Mouse (Mus musculus) stomach, embryonic 16.5 days (tissue): Measurements from ENCODE around the gene Gm20517. TPM values are rescaled to one million over a fixed set of nuclear protein-coding genes. Genes with fewer than 3 reads are reported as not detected.
"Not testable (repeated sequence)": the region's sequence is repeated elsewhere in the genome, so short reads cannot be mapped to it uniquely, and the experiment has no call there.

Experiments
- ATAC-seq: fragments of 200-750 bp; cut with Nextera tagmentation; 2 replicates; pipeline ENCODE4 v1.8.0; 2017; ENCODE audit warnings: moderate number of reproducible peaks, moderate TSS enrichment; ENCODE audit not compliant: insufficient read depth, low FRiP score
- H3K27ac ChIP-seq: fragments of 300-500 bp; sonication (generic); 2 replicates; pipeline ENCODE4 v1.5.1; 2014; ENCODE audit warnings: low read length
- H3K27me3 ChIP-seq: fragments of 300-500 bp; sonication (generic); 2 replicates; pipeline ENCODE4 v1.6.1; 2014; ENCODE audit warnings: low read length, control low read depth, mixed read lengths; ENCODE audit not compliant: control insufficient read depth, insufficient read depth
- H3K36me3 ChIP-seq: fragments of 300-500 bp; sonication (generic); 2 replicates; pipeline ENCODE4 v1.6.1; 2014; ENCODE audit warnings: low read length; ENCODE audit not compliant: control insufficient read depth, insufficient read depth
- H3K4me1 ChIP-seq: fragments of 300-500 bp; sonication (generic); 2 replicates; pipeline ENCODE4 v1.6.1; 2014; ENCODE audit warnings: low read length, control low read depth, mixed read lengths; ENCODE audit not compliant: control insufficient read depth, insufficient read depth
- H3K4me2 ChIP-seq: fragments of 300-500 bp; sonication (generic); 2 replicates; pipeline ENCODE4 v1.6.1; 2014; ENCODE audit warnings: low read depth, low read length, mixed read lengths
- H3K4me3 ChIP-seq: fragments of 300-500 bp; sonication (generic); replicated peaks from 2 replicates; pipeline ENCODE4 v1.5.1; 2014; ENCODE audit warnings: mild to moderate bottlenecking, low read length
- H3K9ac ChIP-seq: fragments of 300-500 bp; sonication (generic); 2 replicates; pipeline ENCODE4 v1.6.1; 2014; ENCODE audit warnings: low read length
- H3K9me3 ChIP-seq: fragments of 300-500 bp; sonication (generic); replicated peaks from 2 replicates; pipeline ENCODE4 v1.6.1; 2016; ENCODE audit warnings: low read length, control low read depth; ENCODE audit not compliant: control insufficient read depth
- WGBS: fragments of 180-500 bp; shearing (Covaris S2); extraction: QIAGEN DNeasy Blood & Tissue Kit; methylation state at CpG from one replicate; pipeline ENCODE4 v1.1.7; 2014; 5-methylcytosine and 5-hydroxymethylcytosine counted together
- polyA plus RNA-seq: library from polyadenylated mRNA; unstranded; fragments of >200 nt; fragmentation: Nextera tagmentation; extraction: Ambion mirVana; gene quantifications from 2 replicates; pipeline ENCODE4 v1.2.1, GENCODE M21; 2015

The Gm20517 gene
- polyA plus RNA-seq, 1 experiment from 2014 or later: 0.89 TPM

DNA sequence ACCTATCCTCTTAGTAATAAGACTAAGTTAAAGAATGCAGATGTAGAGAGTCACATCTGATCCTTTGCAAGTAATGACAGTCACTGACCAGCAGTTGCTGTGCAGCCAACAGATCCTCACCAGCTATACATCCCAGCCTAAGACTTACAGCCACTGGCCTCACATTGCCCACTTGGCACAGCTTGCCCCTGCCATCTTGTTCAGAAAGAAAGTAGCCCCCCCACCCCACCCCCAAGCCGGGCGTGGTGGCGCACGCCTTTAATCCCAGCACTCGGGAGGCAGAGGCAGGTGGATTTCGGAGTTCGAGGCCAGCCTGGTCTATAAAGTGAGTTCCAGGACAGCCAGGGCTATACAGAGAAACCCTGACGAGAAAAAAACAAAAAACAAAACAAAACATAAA, 43.0 kb downstream of the Gm20517 start:
- not testable (repeated sequence) for H3K9ac ChIP-seq, H3K4me2 ChIP-seq, H3K9me3 ChIP-seq, H3K4me1 ChIP-seq, H3K27me3 ChIP-seq, ATAC-seq, H3K27ac ChIP-seq, H3K4me3 ChIP-seq, H3K36me3 ChIP-seq
- WGBS: 91% methylated on average over 8 of the region's 8 CpGs

DNA sequence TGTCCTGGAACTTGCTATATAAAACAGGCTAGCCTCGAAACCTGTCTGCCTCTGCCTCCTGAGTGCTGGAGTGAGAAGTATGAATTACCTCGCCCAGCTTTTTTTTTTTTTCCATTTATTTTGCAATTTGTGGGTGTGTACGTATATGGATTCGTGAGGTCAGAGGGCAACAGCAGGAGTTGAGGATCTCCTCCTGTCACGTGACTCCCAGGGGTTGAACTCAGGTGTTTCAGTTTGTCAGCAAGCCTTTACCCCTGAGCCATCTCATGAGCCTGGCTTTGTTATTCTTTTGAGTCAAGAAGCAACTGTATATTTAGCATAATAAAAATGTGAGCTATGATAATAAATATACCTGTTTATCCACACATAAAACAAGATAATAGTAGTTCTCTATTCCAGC, 44.3 kb downstream of the Gm20517 start:
- Histone ChIP-seq H3K4me1 (no peaks in the 10 kb centered on the region), H3K9ac (no peak overlapping the region), H3K36me3 (no peaks in the 10 kb centered on the region), H3K9me3 (no peaks in the 10 kb centered on the region), H3K27ac (no peak overlapping the region), H3K27me3 (no peaks in the 10 kb centered on the region), H3K4me3 (no peak overlapping the region), H3K4me2 (no peak overlapping the region)
- 70% methylated on average over 5 of the region's 5 CpGs for WGBS
- ATAC-seq: no peak

DNA sequence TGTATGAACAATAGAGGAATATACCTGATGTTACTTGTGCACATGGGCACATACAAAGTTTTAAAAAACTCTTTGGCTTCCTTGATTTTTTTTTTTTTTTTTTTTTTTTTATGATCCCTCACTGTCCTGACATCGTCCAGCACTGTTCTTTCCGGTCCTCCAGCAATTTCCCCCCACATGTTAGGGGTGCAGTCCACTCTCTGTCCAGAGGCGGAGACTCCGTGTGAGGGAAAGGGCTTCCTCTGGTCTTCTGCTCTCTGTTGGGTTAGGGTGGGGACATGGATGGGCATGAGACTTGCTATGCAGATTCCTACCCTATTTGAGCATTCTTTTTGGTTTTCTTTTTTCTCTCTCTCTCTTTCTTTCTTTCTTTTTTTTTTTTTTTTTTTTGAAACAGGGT, 46.5 kb downstream of the Gm20517 start:
- 84% methylated on average over 4 of the region's 4 CpGs for WGBS
- Histone ChIP-seq H3K4me1 (no peaks in the 10 kb centered on the region), H3K27me3 (no peaks in the 10 kb centered on the region), H3K4me3 (no peak overlapping the region), H3K36me3 (no peaks in the 10 kb centered on the region), H3K4me2 (no peak overlapping the region), H3K27ac (no peak overlapping the region), H3K9ac (no peak overlapping the region), H3K9me3 (no peaks in the 10 kb centered on the region)
- no peak for ATAC-seq

DNA sequence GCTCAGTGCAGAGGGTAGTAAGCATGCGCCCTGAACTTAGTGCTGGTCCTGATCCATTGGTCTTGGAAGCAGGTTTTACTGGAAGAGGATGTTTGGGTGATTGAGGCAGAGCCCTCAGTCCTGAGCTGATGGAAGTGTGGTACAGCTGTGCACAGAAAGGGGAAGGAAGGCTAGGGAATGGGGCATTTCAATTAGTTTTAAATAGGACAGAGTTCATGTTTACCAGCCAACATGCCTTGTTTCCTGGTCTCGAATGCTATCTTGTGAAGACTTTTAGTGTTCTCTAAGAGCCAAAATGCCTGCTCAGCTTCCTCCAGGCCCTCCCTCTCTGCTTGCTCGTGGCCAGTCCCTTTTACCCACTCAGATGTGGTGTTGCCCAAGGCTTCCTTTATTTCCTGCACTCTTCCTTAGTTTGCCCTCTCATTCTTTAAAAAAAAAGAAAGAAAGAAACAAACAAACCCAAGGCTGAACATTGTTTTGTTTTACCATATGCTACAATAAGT, 47.4 kb downstream of the Gm20517 start:
- Histone ChIP-seq H3K4me2 (no peak overlapping the region), H3K27ac (no peak overlapping the region), H3K9me3 (no peaks in the 10 kb centered on the region), H3K27me3 (no peaks in the 10 kb centered on the region), H3K9ac (no peak overlapping the region), H3K4me1 (no peaks in the 10 kb centered on the region), H3K4me3 (no peak overlapping the region), H3K36me3 (no peaks in the 10 kb centered on the region)
- no peak for ATAC-seq
- 75% methylated on average over 3 of the region's 3 CpGs for WGBS

DNA sequence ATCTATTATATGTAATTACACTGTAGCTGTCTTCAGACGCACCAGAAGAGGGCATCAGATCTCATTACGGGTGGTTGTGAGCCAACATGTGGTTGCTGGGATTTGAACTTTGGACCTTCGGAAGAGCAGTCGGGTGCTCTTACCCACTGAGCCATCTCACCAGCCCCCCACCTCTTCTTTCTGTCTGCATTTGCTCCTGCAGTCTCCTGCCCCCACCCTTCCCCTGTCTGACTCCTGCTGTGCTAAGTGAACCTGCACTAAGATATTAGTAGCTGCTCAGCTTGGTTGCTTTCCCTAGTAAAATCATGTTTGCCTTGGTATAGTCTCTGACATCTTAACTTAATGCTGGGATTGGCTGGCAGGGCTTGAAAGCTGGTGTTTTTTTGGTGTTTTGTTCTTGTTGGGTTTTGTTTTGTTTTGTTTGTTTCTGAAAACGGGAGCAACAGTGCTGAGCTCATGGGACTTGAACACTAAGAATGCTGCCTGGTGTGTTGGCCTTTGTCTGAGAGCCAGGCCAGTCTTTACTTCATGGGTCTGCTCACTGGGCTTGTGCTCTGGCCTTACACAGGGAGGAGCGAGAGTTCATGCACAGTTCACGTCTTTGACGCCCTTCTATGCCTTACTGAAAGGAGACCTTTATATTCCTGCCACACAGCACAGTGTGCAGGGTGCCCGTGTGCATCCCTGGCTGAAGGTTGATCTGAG, 51.8 kb downstream of the Gm20517 start:
- H3K4me2 ChIP-seq: no peak overlapping the region
- no peaks in the 10 kb centered on the region for H3K9me3 ChIP-seq
- ATAC-seq: peak; percentile 40; the same call in 1 of the 2 replicates
- no peak overlapping the region for H3K4me3 ChIP-seq
- no peaks in the 10 kb centered on the region for H3K27me3 ChIP-seq
- H3K4me1 ChIP-seq: no peaks in the 10 kb centered on the region
- no peak overlapping the region for H3K9ac ChIP-seq
- H3K27ac ChIP-seq: no peak overlapping the region
- H3K36me3 ChIP-seq: no peaks in the 10 kb centered on the region
- WGBS: 68% methylated on average over 9 of the region's 9 CpGs

DNA sequence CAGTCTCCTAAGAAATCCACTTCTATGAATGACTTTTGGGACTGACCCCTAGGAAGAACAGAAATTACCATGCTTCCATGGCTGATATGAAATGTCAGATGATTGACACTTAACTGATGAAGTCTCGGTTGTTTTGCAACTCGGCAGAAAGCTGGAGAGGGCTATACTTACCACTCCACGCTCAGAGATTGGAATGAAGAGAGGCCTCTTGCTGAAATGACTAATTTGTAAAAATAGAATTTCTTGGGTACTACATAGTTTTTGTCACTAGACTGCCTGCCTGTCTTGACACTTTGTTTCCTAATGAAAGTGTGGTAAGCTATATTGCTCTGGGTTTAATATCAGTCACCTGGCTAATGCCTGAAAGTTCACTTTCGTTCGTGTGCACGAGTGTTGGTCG, 53.1 kb downstream of the Gm20517 start:
- Histone ChIP-seq H3K9me3 (no peaks in the 10 kb centered on the region), H3K9ac (no peak overlapping the region), H3K4me2 (no peak overlapping the region), H3K27me3 (no peaks in the 10 kb centered on the region), H3K36me3 (no peaks in the 10 kb centered on the region), H3K4me1 (no peaks in the 10 kb centered on the region), H3K4me3 (no peak overlapping the region), H3K27ac (no peak overlapping the region)
- no peak for ATAC-seq
- 78% methylated on average over 7 of the region's 7 CpGs for WGBS

DNA sequence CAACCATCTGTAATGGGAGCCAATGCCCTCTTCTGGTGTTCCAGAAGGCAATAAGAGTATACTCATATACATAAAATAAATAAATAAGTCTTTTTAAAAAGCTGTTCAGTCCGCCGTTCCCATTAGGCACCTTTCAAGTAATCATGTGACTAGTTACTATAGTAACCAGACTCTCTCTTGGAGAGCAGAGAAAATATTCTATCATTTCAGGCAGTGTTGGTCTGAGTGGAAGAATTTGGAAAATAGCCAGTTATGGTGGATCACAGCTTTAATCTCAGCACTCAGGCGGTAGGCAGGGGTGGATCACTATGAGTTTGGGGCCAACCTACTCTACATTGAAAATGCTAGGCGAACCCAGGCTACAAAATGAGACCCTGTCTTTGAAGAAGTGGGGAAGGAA, 57.8 kb downstream of the Gm20517 start:
- WGBS: 66% methylated on average over 4 of the region's 4 CpGs
- Histone ChIP-seq H3K4me2 (no peak overlapping the region), H3K4me1 (peaks cover 9% of the 10 kb centered on the region), H3K9ac (no peak overlapping the region), H3K36me3 (no peaks in the 10 kb centered on the region), H3K9me3 (no peaks in the 10 kb centered on the region), H3K27ac (no peak overlapping the region), H3K27me3 (no peaks in the 10 kb centered on the region), H3K4me3 (no peak overlapping the region)
- no peak for ATAC-seq

DNA sequence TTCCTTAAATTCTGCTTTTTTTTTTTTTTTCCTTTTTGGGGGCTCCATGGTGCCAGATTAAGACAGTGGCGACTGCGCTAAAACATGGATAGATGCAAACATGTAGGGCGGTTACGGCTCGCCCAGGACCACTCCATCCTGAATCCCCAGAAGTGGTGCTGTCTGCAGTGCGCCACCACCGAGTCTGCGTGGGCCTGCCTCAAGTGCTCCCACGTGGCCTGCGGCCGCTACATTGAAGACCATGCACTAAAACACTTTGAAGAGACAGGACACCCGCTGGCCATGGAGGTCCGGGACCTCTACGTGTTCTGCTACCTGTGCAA, 60.6 kb downstream of the Gm20517 start:
- Histone ChIP-seq H3K4me2 (peak overlapping the region; percentile 93), H3K27me3 (no peaks in the 10 kb centered on the region), H3K9ac (peak overlapping the region; percentile 72), H3K27ac (no peak overlapping the region), H3K9me3 (no peaks in the 10 kb centered on the region), H3K4me3 (peak overlapping the region; percentile 44), H3K36me3 (no peaks in the 10 kb centered on the region), H3K4me1 (peaks cover 9% of the 10 kb centered on the region)
- ATAC-seq: peak; percentile 30; the same call in 1 of the 2 replicates
- WGBS: 29% methylated on average over 14 of the region's 14 CpGs

DNA sequence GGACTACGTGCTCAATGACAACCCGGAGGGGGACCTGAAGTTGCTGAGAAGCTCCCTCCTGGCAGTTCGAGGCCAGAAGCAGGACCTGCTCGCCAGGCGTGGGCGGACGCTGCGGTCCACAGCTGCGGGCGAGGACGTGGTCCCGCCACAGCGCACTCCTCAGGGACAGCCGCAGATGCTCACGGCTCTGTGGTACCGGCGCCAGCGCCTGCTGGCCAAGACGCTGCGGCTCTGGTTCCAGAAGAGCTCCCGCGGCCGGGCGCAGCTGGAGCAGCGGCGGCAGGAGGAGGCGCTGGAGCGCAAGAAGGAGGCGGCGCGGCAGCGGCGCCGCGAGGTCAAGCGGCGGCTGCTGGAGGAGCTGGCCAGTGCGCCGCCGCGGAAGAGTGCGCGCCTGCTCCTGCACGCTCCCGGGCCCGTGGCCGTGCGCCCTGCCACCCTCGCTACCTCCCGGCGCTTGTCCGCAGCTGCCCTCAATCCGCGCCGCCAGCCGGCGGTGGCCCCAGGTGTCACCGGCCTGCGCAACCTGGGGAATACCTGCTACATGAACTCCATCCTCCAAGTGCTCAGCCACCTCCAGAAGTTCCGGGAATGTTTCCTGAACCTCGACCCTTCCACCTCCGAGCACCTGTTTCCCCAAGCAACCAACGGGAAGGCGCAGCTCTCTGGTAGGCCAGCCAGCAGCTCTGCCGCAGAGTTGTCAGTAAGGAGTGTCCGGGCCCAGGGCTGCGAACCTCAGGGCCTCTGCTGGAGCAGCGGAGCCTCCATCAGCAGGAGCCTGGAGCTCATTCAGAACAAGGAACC, 61.1 kb downstream of the Gm20517 start:
- no peaks in the 10 kb centered on the region for H3K27me3 ChIP-seq
- H3K27ac ChIP-seq: 0 out of 2 replicates have a peak overlapping the region, but pooled peaks have one; percentile 38
- peaks cover 9% of the 10 kb centered on the region for H3K4me1 ChIP-seq
- H3K4me3 ChIP-seq: peak overlapping the region; percentile 44
- peak overlapping the region; percentile 93 for H3K4me2 ChIP-seq
- peak; percentile 75 for ATAC-seq
- 7% methylated on average over 67 of the region's 68 CpGs for WGBS
- no peaks in the 10 kb centered on the region for H3K9me3 ChIP-seq
- H3K36me3 ChIP-seq: no peaks in the 10 kb centered on the region
- peak overlapping the region; percentile 72 for H3K9ac ChIP-seq
